Mouse (Mus musculus): ENCODE measurements at regions not wholly inside any gene's neighbourhood (a gene's known extent, or its start where the extent isn't known, plus 50 kb on each side); places are given as distances from the start of the nearest gene placed in this dataset.

GRCm38 (mm10) chr3:33219271-33220065, 76.4 kb upstream of the Pex5l start:
- TF ChIP-seq CHD2 (IDR thresholded peaks at IDR 0.05; ENCODE audit: low read depth, low read length) (no peak), MAFK (IDR thresholded peaks at IDR 0.05; ENCODE audit: insufficient read depth, low read depth, low read length) (no peak), ZNF384 (IDR thresholded peaks at IDR 0.05; ENCODE audit: low read depth, low read length) (no peak), HCFC1 (IDR thresholded peaks at IDR 0.05; ENCODE audit: borderline replicate concordance, insufficient read depth, low read length) (no peak)
